Mouse (Mus musculus): ENCODE results near the gene Dus1l. TPM values are rescaled to one million over a fixed set of nuclear protein-coding genes. Genes with fewer than 3 reads are reported as not detected.
A peak's percentile ranks its signal among the peaks of the same experiment; 100 is the strongest.
"Not testable (repeated sequence)": the region's sequence is repeated elsewhere in the genome, so short reads cannot be mapped to it uniquely, and the experiment has no call there.

The Dus1l gene
- polyA plus RNA-seq (2015; fragmentation: Nextera tagmentation; extraction: Ambion mirVana) = 50.0 and 50.1 TPM in 2 replicates

- peak; percentile 90 for ATAC-seq (replicated peaks)
- H3K27ac ChIP-seq (replicated peaks) = peak within 1 kb of the TSS; percentile 88
- 2% methylated on average over 59 of the region's 59 CpGs for WGBS
Measured at GRCm38 (mm10) chr11:120795756-120796613, at the start of gene Dus1l. Gene Dus1l, minus strand, starts transcription at chr11:120796403.

GRCm38 (mm10) chr11:120844329-120844728 is 48.1 kb upstream of the Dus1l start:
- Histone ChIP-seq H3K27ac (replicated peaks) (no peak overlapping the region), H3K36me3 (no peaks in the 10 kb centered on the region), H3K9ac (replicated peaks) (no peak overlapping the region), H3K4me3 (no peak overlapping the region), H3K9me3 (no peaks in the 10 kb centered on the region), H3K4me2 (replicated peaks) (no peak overlapping the region), H3K4me1 (no peaks in the 10 kb centered on the region), H3K27me3 (no peaks in the 10 kb centered on the region)
- WGBS = 91% methylated on average over 4 of the region's 4 CpGs
- ATAC-seq (replicated peaks) = no peak

More at GRCm38 (mm10) chr11:120795756-120796613, at the start of gene Dus1l:
- H3K4me1 ChIP-seq = peaks cover 25% of the 10 kb centered on the region
- peaks cover 29% of the 10 kb centered on the region for H3K36me3 ChIP-seq
- no peaks in the 10 kb centered on the region for H3K27me3 ChIP-seq
- H3K4me3 ChIP-seq = peak within 1 kb of the TSS; percentile 87
- H3K4me2 ChIP-seq (replicated peaks) = peak within 1 kb of the TSS; percentile 95
- H3K9me3 ChIP-seq = no peaks in the 10 kb centered on the region
- H3K9ac ChIP-seq (replicated peaks) = peak within 1 kb of the TSS; percentile 93

GRCm38 (mm10) chr11:120833555-120834280 is 37.5 kb upstream of the Dus1l start:
- WGBS = 13% methylated on average over 8 of the region's 8 CpGs
- no peak overlapping the region for H3K4me2 ChIP-seq (replicated peaks)

GRCm38 (mm10) chr11:120832962-120833361 is 36.8 kb upstream of the Dus1l start:
- 86% methylated on average over 5 of the region's 5 CpGs for whole genome bisulfite sequencing
- not testable (repeated sequence) for H3K4me2 ChIP-seq (replicated peaks); H3K9me3 ChIP-seq; ATAC-seq (replicated peaks); H3K36me3 ChIP-seq; H3K27me3 ChIP-seq; H3K9ac ChIP-seq (replicated peaks); H3K4me3 ChIP-seq
- Histone ChIP-seq H3K27ac (replicated peaks) (peak overlapping the region; percentile 71), H3K4me1 (peaks cover 13% of the 10 kb centered on the region)

More at GRCm38 (mm10) chr11:120833555-120834280, 37.5 kb upstream of the Dus1l start:
- Histone ChIP-seq H3K27ac (replicated peaks) (peak overlapping the region; percentile 71), H3K36me3 (no peaks in the 10 kb centered on the region), H3K9me3 (no peaks in the 10 kb centered on the region), H3K4me1 (peaks cover 13% of the 10 kb centered on the region), H3K27me3 (no peaks in the 10 kb centered on the region), H3K4me3 (no peak overlapping the region), H3K9ac (replicated peaks) (no peak overlapping the region)
- ATAC-seq (replicated peaks) = peak; percentile 68

- no peaks in the 10 kb centered on the region for H3K9me3 ChIP-seq
- H3K4me1 ChIP-seq = peaks cover 13% of the 10 kb centered on the region
- no peak overlapping the region for H3K9ac ChIP-seq (replicated peaks)
- H3K27ac ChIP-seq (replicated peaks) = no peak overlapping the region
- H3K4me3 ChIP-seq = no peak overlapping the region
- WGBS = 58% methylated on average over 3 of the region's 3 CpGs
- H3K27me3 ChIP-seq = no peaks in the 10 kb centered on the region
- no peak overlapping the region for H3K4me2 ChIP-seq (replicated peaks)
- H3K36me3 ChIP-seq = no peaks in the 10 kb centered on the region
- ATAC-seq (replicated peaks) = no peak
Measured at GRCm38 (mm10) chr11:120831659-120832440, 35.6 kb upstream of the Dus1l start.

GRCm38 (mm10) chr11:120830686-120831085 is 34.5 kb upstream of the Dus1l start:
- H3K4me1 ChIP-seq = peaks cover 19% of the 10 kb centered on the region
- H3K9me3 ChIP-seq = no peaks in the 10 kb centered on the region
- no peak overlapping the region for H3K9ac ChIP-seq (replicated peaks)
- no peaks in the 10 kb centered on the region; the same call in 1 of the 2 replicates for H3K36me3 ChIP-seq
- H3K4me2 ChIP-seq (replicated peaks) = no peak overlapping the region
- 91% methylated on average over 12 of the region's 12 CpGs for WGBS
- H3K27me3 ChIP-seq = no peaks in the 10 kb centered on the region
- H3K4me3 ChIP-seq = no peak overlapping the region
- no peak for ATAC-seq (replicated peaks)
- H3K27ac ChIP-seq (replicated peaks) = no peak overlapping the region

- Histone ChIP-seq H3K36me3 (no peaks in the 10 kb centered on the region; the same call in 1 of the 2 replicates), H3K27me3 (no peaks in the 10 kb centered on the region), H3K9me3 (no peaks in the 10 kb centered on the region), H3K4me3 (no peak overlapping the region), H3K4me2 (replicated peaks) (no peak overlapping the region), H3K9ac (replicated peaks) (no peak overlapping the region), H3K4me1 (peaks cover 26% of the 10 kb centered on the region), H3K27ac (replicated peaks) (no peak overlapping the region)
- ATAC-seq (replicated peaks) = no peak
- 89% methylated on average over 10 of the region's 10 CpGs for WGBS
Measured at GRCm38 (mm10) chr11:120829757-120830532, 33.7 kb upstream of the Dus1l start.

- ATAC-seq (replicated peaks) = no peak
- WGBS = 71% methylated on average over 4 of the region's 4 CpGs
- Histone ChIP-seq H3K4me2 (replicated peaks) (no peak overlapping the region), H3K4me3 (no peak overlapping the region), H3K27ac (replicated peaks) (no peak overlapping the region), H3K9ac (replicated peaks) (no peak overlapping the region), H3K4me1 (peaks cover 15% of the 10 kb centered on the region), H3K36me3 (no peaks in the 10 kb centered on the region; the same call in 1 of the 2 replicates), H3K27me3 (no peaks in the 10 kb centered on the region), H3K9me3 (no peaks in the 10 kb centered on the region)
Measured at GRCm38 (mm10) chr11:120828416-120828815, 32.2 kb upstream of the Dus1l start.

- WGBS = 85% methylated on average over 8 of the region's 8 CpGs
- no peak overlapping the region for H3K9ac ChIP-seq (replicated peaks)
- no peak overlapping the region for H3K4me3 ChIP-seq
- peaks cover 35% of the 10 kb centered on the region for H3K4me1 ChIP-seq
- H3K4me2 ChIP-seq (replicated peaks) = no peak overlapping the region
- no peak for ATAC-seq (replicated peaks)
- H3K36me3 ChIP-seq = peaks cover 8% of the 10 kb centered on the region; the same call in 1 of the 2 replicates
- H3K9me3 ChIP-seq = no peaks in the 10 kb centered on the region
- H3K27ac ChIP-seq (replicated peaks) = peak overlapping the region; percentile 99
- no peaks in the 10 kb centered on the region for H3K27me3 ChIP-seq
Measured at GRCm38 (mm10) chr11:120826016-120826953, 30.1 kb upstream of the Dus1l start.

- peak overlapping the region; percentile 94 for H3K4me2 ChIP-seq (replicated peaks)
- 45% methylated on average over 4 of the region's 4 CpGs for WGBS
- ATAC-seq (replicated peaks) = no peak
- peaks cover 14% of the 10 kb centered on the region for H3K36me3 ChIP-seq
- H3K4me1 ChIP-seq = peaks cover 42% of the 10 kb centered on the region
- peak overlapping the region; percentile 79 for H3K4me3 ChIP-seq
- peak overlapping the region; percentile 83 for H3K9ac ChIP-seq (replicated peaks)
- H3K27me3 ChIP-seq = no peaks in the 10 kb centered on the region
- peak overlapping the region; percentile 99 for H3K27ac ChIP-seq (replicated peaks)
- H3K9me3 ChIP-seq = no peaks in the 10 kb centered on the region
Measured at GRCm38 (mm10) chr11:120825289-120825863, 29.2 kb upstream of the Dus1l start.

All from forebrain, embryonic 15.5 days (tissue).